Mouse (Mus musculus): Measurements from ENCODE around the gene Alkbh5. TPM values are rescaled to one million over a fixed set of nuclear protein-coding genes. Genes with fewer than 3 reads are reported as not detected.
A peak's percentile ranks its signal among the peaks of the same experiment; 100 is the strongest.
"Not testable (repeated sequence)": the region's sequence is repeated elsewhere in the genome, so short reads cannot be mapped to it uniquely, and the experiment has no call there.

Alkbh5 gene
- total and polyA plus RNA-seq, 2 experiments from 2014 or later, result 34.9 to 51.3 TPM

- Histone ChIP-seq H3K4me3 (ENCODE audit: low read depth, low read length) (no peak overlapping the region), H3K4me1 (ENCODE audit: control insufficient read depth, insufficient read depth) (peaks cover 60% of the 10 kb centered on the region), H3K4me2 (ENCODE audit: low read depth, low read length) (peak overlapping the region; percentile 23), H3K27ac (ENCODE audit: low read depth) (peak overlapping the region; percentile 74), H3K9ac (replicated peaks; ENCODE audit: low read depth, low read length) (no peak overlapping the region), H3K36me3 (replicated peaks; ENCODE audit: control insufficient read depth, insufficient read depth, low read length) (peaks cover 42% of the 10 kb centered on the region), H3K9me3 (replicated peaks; ENCODE audit: control insufficient read depth, low read length) (no peaks in the 10 kb centered on the region), H3K27me3 (ENCODE audit: control insufficient read depth, insufficient read depth, low read length) (no peaks in the 10 kb centered on the region)
- DNase-seq (ENCODE audit: low spot score) (peak; percentile 17), ATAC-seq (ENCODE audit: insufficient read depth, low read depth) (no peak)
- TF ChIP-seq CTCF (IDR thresholded peaks at IDR 0.05; ENCODE audit: low read depth) (no peak), EP300 (IDR thresholded peaks at IDR 0.05; ENCODE audit: low read depth) (no peak)
- WGBS, result 36% methylated on average over 4 of the region's 4 CpGs
Measured at GRCm38 (mm10) chr11:60545433-60545832, 9.3 kb downstream of the Alkbh5 start.

DNA sequence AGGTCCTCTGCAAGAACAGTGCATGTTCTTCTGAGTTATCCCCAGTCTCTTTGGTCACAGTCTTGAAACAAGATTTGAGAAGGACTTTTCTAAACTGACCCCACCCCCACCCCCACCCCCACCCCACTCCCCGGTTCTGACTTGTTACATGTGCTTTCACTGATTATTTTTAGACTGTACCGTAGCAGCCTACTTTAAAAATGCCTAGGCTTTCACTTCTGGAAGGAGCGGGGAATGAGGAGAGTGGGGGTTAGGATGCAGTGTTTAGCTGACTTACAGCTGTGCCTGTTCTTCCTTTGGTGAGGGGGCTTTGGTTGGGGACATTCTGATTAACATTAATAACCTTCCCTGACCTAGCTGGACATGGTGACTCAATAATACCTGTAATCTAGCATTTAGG lies 11.9 kb downstream of the Alkbh5 start:
- no peaks in the 10 kb centered on the region for H3K9me3 ChIP-seq (replicated peaks; ENCODE audit: control insufficient read depth, low read length)
- H3K4me1 ChIP-seq (ENCODE audit: control insufficient read depth, insufficient read depth), result peaks cover 41% of the 10 kb centered on the region
- peaks cover 60% of the 10 kb centered on the region for H3K36me3 ChIP-seq (replicated peaks; ENCODE audit: control insufficient read depth, insufficient read depth, low read length)
- H3K4me3 ChIP-seq (ENCODE audit: low read depth, low read length), result no peak overlapping the region
- peak overlapping the region; percentile 70 for H3K27ac ChIP-seq (ENCODE audit: low read depth)
- 26% methylated on average over 3 of the region's 3 CpGs for WGBS
- H3K9ac ChIP-seq (replicated peaks; ENCODE audit: low read depth, low read length), result no peak overlapping the region
- ATAC-seq (ENCODE audit: insufficient read depth, low read depth) (peak; percentile 80; the same call in 1 of the 2 replicates), DNase-seq (ENCODE audit: low spot score) (peak; percentile 67)
- TF ChIP-seq EP300 (IDR thresholded peaks at IDR 0.05; ENCODE audit: low read depth) (no peak), CTCF (IDR thresholded peaks at IDR 0.05; ENCODE audit: low read depth) (no peak)
- no peaks in the 10 kb centered on the region for H3K27me3 ChIP-seq (ENCODE audit: control insufficient read depth, insufficient read depth, low read length)
- peak overlapping the region; percentile 38; the same call in 1 of the 2 replicates for H3K4me2 ChIP-seq (ENCODE audit: low read depth, low read length)

DNA sequence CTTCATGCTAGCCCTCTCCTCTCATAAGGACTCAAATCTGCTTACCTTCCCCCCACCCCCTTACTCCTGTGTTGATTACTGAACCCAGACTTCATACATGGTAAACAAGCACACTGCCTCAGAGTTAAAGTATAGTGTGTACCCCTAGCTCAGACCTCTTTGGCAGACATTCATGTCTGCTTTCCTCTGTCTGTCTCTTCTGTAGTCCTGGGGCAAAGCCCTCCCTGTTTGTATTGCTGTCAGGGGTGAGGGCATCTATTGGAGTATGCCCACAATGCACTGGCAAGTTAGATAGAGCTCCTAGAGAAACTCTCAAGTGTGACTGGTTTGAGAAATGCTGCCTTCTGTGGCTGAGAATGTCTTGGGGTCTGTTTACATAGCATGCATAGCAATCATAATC lies 16.9 kb downstream of the Alkbh5 start:
- 0 out of 2 replicates have a peak, but pooled peaks cover 6% of the 10 kb centered on the region for H3K4me1 ChIP-seq (ENCODE audit: control insufficient read depth, insufficient read depth)
- ATAC-seq (ENCODE audit: insufficient read depth, low read depth) (no peak), DNase-seq (ENCODE audit: low spot score) (no peak)
- TF ChIP-seq CTCF (IDR thresholded peaks at IDR 0.05; ENCODE audit: low read depth) (no peak), EP300 (IDR thresholded peaks at IDR 0.05; ENCODE audit: low read depth) (no peak)
- no peak overlapping the region for H3K27ac ChIP-seq (ENCODE audit: low read depth)
- no peak overlapping the region for H3K4me3 ChIP-seq (ENCODE audit: low read depth, low read length)
- no peak overlapping the region for H3K9ac ChIP-seq (replicated peaks; ENCODE audit: low read depth, low read length)
- no peaks in the 10 kb centered on the region for H3K27me3 ChIP-seq (ENCODE audit: control insufficient read depth, insufficient read depth, low read length)
- no peak overlapping the region for H3K4me2 ChIP-seq (ENCODE audit: low read depth, low read length)
- H3K9me3 ChIP-seq (replicated peaks; ENCODE audit: control insufficient read depth, low read length), result no peaks in the 10 kb centered on the region
- H3K36me3 ChIP-seq (replicated peaks; ENCODE audit: control insufficient read depth, insufficient read depth, low read length), result peaks cover 87% of the 10 kb centered on the region

- no peak overlapping the region for H3K27ac ChIP-seq (ENCODE audit: low read depth)
- H3K36me3 ChIP-seq (replicated peaks; ENCODE audit: control insufficient read depth, insufficient read depth, low read length), result peaks cover 47% of the 10 kb centered on the region
- no peaks in the 10 kb centered on the region for H3K9me3 ChIP-seq (replicated peaks; ENCODE audit: control insufficient read depth, low read length)
- WGBS, result 88% methylated on average over 3 of the region's 3 CpGs
- ATAC-seq (ENCODE audit: insufficient read depth, low read depth), result no peak
- H3K4me2 ChIP-seq (ENCODE audit: low read depth, low read length), result no peak overlapping the region
- H3K4me3 ChIP-seq (ENCODE audit: low read depth, low read length), result no peak overlapping the region
- no peaks in the 10 kb centered on the region for H3K4me1 ChIP-seq (ENCODE audit: control insufficient read depth, insufficient read depth)
- DNase-seq (ENCODE audit: low spot score), result no peak
- TF ChIP-seq CTCF (IDR thresholded peaks at IDR 0.05; ENCODE audit: low read depth) (no peak), EP300 (IDR thresholded peaks at IDR 0.05; ENCODE audit: low read depth) (no peak)
- no peak overlapping the region for H3K9ac ChIP-seq (replicated peaks; ENCODE audit: low read depth, low read length)
- no peaks in the 10 kb centered on the region for H3K27me3 ChIP-seq (ENCODE audit: control insufficient read depth, insufficient read depth, low read length)
Measured at GRCm38 (mm10) chr11:60557675-60558074, 21.5 kb downstream of the Alkbh5 start.

DNA sequence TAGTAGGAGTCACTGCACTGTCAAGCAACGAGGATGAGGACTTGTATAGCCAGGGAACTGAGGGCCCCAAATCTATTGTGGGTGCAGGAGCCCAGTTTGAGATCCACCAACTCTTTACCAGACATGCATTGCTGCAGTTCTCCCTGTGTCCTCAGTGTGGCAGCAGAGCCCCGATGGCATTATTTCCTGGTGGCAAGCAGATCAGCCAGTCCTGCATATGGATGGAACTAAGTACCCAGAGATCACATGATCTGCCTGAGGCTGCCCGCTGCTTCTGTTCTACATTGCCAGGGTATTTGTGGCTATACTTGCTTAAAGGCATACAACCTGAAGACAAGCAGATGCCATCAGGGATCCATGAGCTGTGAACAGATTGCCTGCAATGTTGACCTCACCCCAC lies 23.2 kb downstream of the Alkbh5 start:
- no peak overlapping the region for H3K4me3 ChIP-seq (ENCODE audit: low read depth, low read length)
- H3K27ac ChIP-seq (ENCODE audit: low read depth), result no peak overlapping the region

DNA sequence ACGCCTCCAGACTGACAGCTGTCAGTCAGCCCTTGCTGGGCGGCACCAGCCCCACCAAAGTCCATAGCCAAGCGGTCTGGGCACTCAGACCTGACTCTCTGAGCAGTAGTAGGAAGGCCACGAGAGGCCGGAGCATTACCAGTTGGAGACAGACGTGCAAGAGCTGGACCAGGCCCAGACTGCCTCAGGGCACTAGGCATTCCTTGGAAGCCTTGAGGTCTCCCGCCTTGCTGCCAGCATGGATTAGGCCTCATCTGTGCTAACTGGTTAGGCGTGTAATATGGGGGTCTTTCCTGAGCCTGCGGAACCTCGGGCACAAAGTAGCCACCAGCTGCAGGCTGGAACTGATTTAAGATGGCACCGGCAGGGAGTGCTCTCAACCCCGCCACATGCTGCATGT lies 37.8 kb downstream of the Alkbh5 start:
- not testable (repeated sequence) for H3K36me3 ChIP-seq (replicated peaks; ENCODE audit: control insufficient read depth, insufficient read depth, low read length); H3K27ac ChIP-seq (ENCODE audit: low read depth); ATAC-seq (ENCODE audit: insufficient read depth, low read depth); DNase-seq (ENCODE audit: low spot score); H3K4me2 ChIP-seq (ENCODE audit: low read depth, low read length); H3K9ac ChIP-seq (replicated peaks; ENCODE audit: low read depth, low read length); H3K4me1 ChIP-seq (ENCODE audit: control insufficient read depth, insufficient read depth); H3K9me3 ChIP-seq (replicated peaks; ENCODE audit: control insufficient read depth, low read length); H3K27me3 ChIP-seq (ENCODE audit: control insufficient read depth, insufficient read depth, low read length); H3K4me3 ChIP-seq (ENCODE audit: low read depth, low read length)
- WGBS, result 78% methylated on average over 7 of the region's 12 CpGs

More for the DNA sequence above, 23.2 kb downstream of the Alkbh5 start:
- 11% methylated on average over 3 of the region's 3 CpGs for WGBS
- H3K9me3 ChIP-seq (replicated peaks; ENCODE audit: control insufficient read depth, low read length), result no peaks in the 10 kb centered on the region
- no peaks in the 10 kb centered on the region for H3K4me1 ChIP-seq (ENCODE audit: control insufficient read depth, insufficient read depth)
- no peaks in the 10 kb centered on the region for H3K27me3 ChIP-seq (ENCODE audit: control insufficient read depth, insufficient read depth, low read length)
- peak; percentile 76 for ATAC-seq (ENCODE audit: insufficient read depth, low read depth)
- peaks cover 31% of the 10 kb centered on the region for H3K36me3 ChIP-seq (replicated peaks; ENCODE audit: control insufficient read depth, insufficient read depth, low read length)
- peak; percentile 73 for DNase-seq (ENCODE audit: low spot score)
- no peak for TF ChIP-seq EP300 (IDR thresholded peaks at IDR 0.05; ENCODE audit: low read depth)
- peak; percentile 96 for TF ChIP-seq CTCF (IDR thresholded peaks at IDR 0.05; ENCODE audit: low read depth)
- H3K4me2 ChIP-seq (ENCODE audit: low read depth, low read length), result no peak overlapping the region
- H3K9ac ChIP-seq (replicated peaks; ENCODE audit: low read depth, low read length), result no peak overlapping the region

Other genes starting within 250 kb of the Alkbh5 start
- 56.8 and 77.3 TPM in 2 replicates for gene Tom1l2, start 183.5 kb upstream of the Alkbh5 start, total RNA-seq (2014; rRNA removed; ENCODE audit: low replicate concordance)
- 30.5 and 31.3 TPM in 2 replicates for gene Tom1l2, start 183.5 kb upstream of the Alkbh5 start, polyA plus RNA-seq (2015; fragmentation: Nextera tagmentation; extraction: Ambion mirVana)
- gene Drc3, start 183.1 kb upstream of the Alkbh5 start, total RNA-seq (2014; rRNA removed; ENCODE audit: low replicate concordance), result 2.0 and 2.9 TPM in 2 replicates
- 2.1 and 2.9 TPM in 2 replicates for gene Drc3, start 183.1 kb upstream of the Alkbh5 start, polyA plus RNA-seq (2015; fragmentation: Nextera tagmentation; extraction: Ambion mirVana)
- gene Gid4, start 119.2 kb upstream of the Alkbh5 start, total RNA-seq (2014; rRNA removed; ENCODE audit: low replicate concordance), result 20.6 and 24.2 TPM in 2 replicates
- gene Gid4, start 119.2 kb upstream of the Alkbh5 start, polyA plus RNA-seq (2015; fragmentation: Nextera tagmentation; extraction: Ambion mirVana), result 11.8 and 12.8 TPM in 2 replicates
- gene Atpaf2, start 117.9 kb upstream of the Alkbh5 start, total RNA-seq (2014; rRNA removed; ENCODE audit: low replicate concordance), result 42.2 and 45.7 TPM in 2 replicates
- 43.2 and 44.1 TPM in 2 replicates for gene Atpaf2, start 117.9 kb upstream of the Alkbh5 start, polyA plus RNA-seq (2015; fragmentation: Nextera tagmentation; extraction: Ambion mirVana)
- gene Drg2, start 81.8 kb upstream of the Alkbh5 start, total RNA-seq (2014; rRNA removed; ENCODE audit: low replicate concordance), result 56.1 and 61.6 TPM in 2 replicates
- gene Drg2, start 81.8 kb upstream of the Alkbh5 start, polyA plus RNA-seq (2015; fragmentation: Nextera tagmentation; extraction: Ambion mirVana), result 44.0 and 45.6 TPM in 2 replicates
- not detected in 2 replicates for gene Myo15, start 67.0 kb upstream of the Alkbh5 start, total RNA-seq (2014; rRNA removed; ENCODE audit: low replicate concordance)
- gene Myo15, start 67.0 kb upstream of the Alkbh5 start, polyA plus RNA-seq (2015; fragmentation: Nextera tagmentation; extraction: Ambion mirVana), result 0.01 TPM in 1 of 2 replicates, not detected in the other
- gene Llgl1, start 163.3 kb downstream of the Alkbh5 start, total RNA-seq (2014; rRNA removed; ENCODE audit: low replicate concordance), result 33.0 and 34.7 TPM in 2 replicates
- 13.5 and 13.9 TPM in 2 replicates for gene Llgl1, start 163.3 kb downstream of the Alkbh5 start, polyA plus RNA-seq (2015; fragmentation: Nextera tagmentation; extraction: Ambion mirVana)
- gene Flii, start 190.9 kb downstream of the Alkbh5 start, total RNA-seq (2014; rRNA removed; ENCODE audit: low replicate concordance), result 82.2 and 123 TPM in 2 replicates
- 52.6 and 55.3 TPM in 2 replicates for gene Flii, start 190.9 kb downstream of the Alkbh5 start, polyA plus RNA-seq (2015; fragmentation: Nextera tagmentation; extraction: Ambion mirVana)
- gene Mief2, start 192.0 kb downstream of the Alkbh5 start, total RNA-seq (2014; rRNA removed; ENCODE audit: low replicate concordance), result 26.5 and 27.4 TPM in 2 replicates
- 19.5 and 20.4 TPM in 2 replicates for gene Mief2, start 192.0 kb downstream of the Alkbh5 start, polyA plus RNA-seq (2015; fragmentation: Nextera tagmentation; extraction: Ambion mirVana)
- 7.3 and 8.8 TPM in 2 replicates for gene Top3a, start 241.0 kb downstream of the Alkbh5 start, total RNA-seq (2014; rRNA removed; ENCODE audit: low replicate concordance)
- 3.8 and 4.4 TPM in 2 replicates for gene Top3a, start 241.0 kb downstream of the Alkbh5 start, polyA plus RNA-seq (2015; fragmentation: Nextera tagmentation; extraction: Ambion mirVana)
- gene Smcr8, start 241.1 kb downstream of the Alkbh5 start, total RNA-seq (2014; rRNA removed; ENCODE audit: low replicate concordance), result 7.6 and 8.2 TPM in 2 replicates
- 2.0 and 2.1 TPM in 2 replicates for gene Smcr8, start 241.1 kb downstream of the Alkbh5 start, polyA plus RNA-seq (2015; fragmentation: Nextera tagmentation; extraction: Ambion mirVana)

Data from heart, postnatal 0 days (tissue).